Mouse (Mus musculus) kidney, adult 2 months (tissue): ENCODE results near the gene Ncf2.

Experiments
- CTCF ChIP-seq: fragments of 200-500 bp; conservative IDR thresholded peaks from 2 replicates; pipeline ENCODE4 v1.5.1; 2011; ENCODE audit warnings: low read depth, mild to moderate bottlenecking, control low read depth, low read length, moderate library complexity, mixed read lengths; ENCODE audit not compliant: insufficient read depth, insufficient read length
- POLR2A ChIP-seq: fragments of 200-500 bp; IDR thresholded peaks from one replicate; pipeline ENCODE4 v1.6.1; 2011; ENCODE audit warnings: low read depth, low read length, control low read depth

GRCm38 (mm10) chr1:152788121-152788660 is 11.8 kb upstream of the Ncf2 start:
- TF ChIP-seq POLR2A = no peak
- no peak for TF ChIP-seq CTCF
